Mouse (Mus musculus): ENCODE data around the gene Gzmm. TPM values are rescaled to one million over a fixed set of nuclear protein-coding genes. Genes with fewer than 3 reads are reported as not detected.

Gene Gzmm
- total RNA-seq, 2 experiments from 2014 or later, result not detected

- no peak for ATAC-seq (replicated peaks; ENCODE audit: low FRiP score, poor library complexity, severe bottlenecking)
These were observed 13.3 kb upstream of the Gzmm start for GRCm38 (mm10) chr10:79675346-79676035.

GRCm38 (mm10) chr10:79680606-79681495, 8.0 kb upstream of the Gzmm start:
- peak; percentile 11 for ATAC-seq (replicated peaks; ENCODE audit: low FRiP score, poor library complexity, severe bottlenecking)

- ATAC-seq (replicated peaks; ENCODE audit: low FRiP score, poor library complexity, severe bottlenecking), result peak; percentile 85
These were observed 7.1 kb upstream of the Gzmm start, which contains the start of gene Cdc34 for GRCm38 (mm10) chr10:79681591-79682245. Gene Cdc34 (plus strand): TSS chr10:79682195.

GRCm38 (mm10) chr10:79682551-79682915, 6.3 kb upstream of the Gzmm start:
- no peak for ATAC-seq (replicated peaks; ENCODE audit: low FRiP score, poor library complexity, severe bottlenecking)

GRCm38 (mm10) chr10:79682916-79683582, 5.8 kb upstream of the Gzmm start:
- peak; percentile 38; the same call in 1 of the 2 replicates for ATAC-seq (replicated peaks; ENCODE audit: low FRiP score, poor library complexity, severe bottlenecking)

- ATAC-seq (replicated peaks; ENCODE audit: low FRiP score, poor library complexity, severe bottlenecking), result no peak
These were observed 4.8 kb upstream of the Gzmm start for GRCm38 (mm10) chr10:79683726-79684640.

GRCm38 (mm10) chr10:79684770-79685600, 3.8 kb upstream of the Gzmm start:
- no peak for ATAC-seq (replicated peaks; ENCODE audit: low FRiP score, poor library complexity, severe bottlenecking)

GRCm38 (mm10) chr10:79686219-79686618, 2.6 kb upstream of the Gzmm start:
- ATAC-seq (replicated peaks; ENCODE audit: low FRiP score, poor library complexity, severe bottlenecking), result no peak

- no peak for ATAC-seq (replicated peaks; ENCODE audit: low FRiP score, poor library complexity, severe bottlenecking)
These were observed 2.1 kb upstream of the Gzmm start for GRCm38 (mm10) chr10:79686691-79687090.

GRCm38 (mm10) chr10:79687513-79687912, 1.3 kb upstream of the Gzmm start:
- ATAC-seq (replicated peaks; ENCODE audit: low FRiP score, poor library complexity, severe bottlenecking), result no peak

GRCm38 (mm10) chr10:79689178-79689577, 358 bp downstream of the Gzmm start:
- no peak for ATAC-seq (replicated peaks; ENCODE audit: low FRiP score, poor library complexity, severe bottlenecking)

- no peak for ATAC-seq (replicated peaks; ENCODE audit: low FRiP score, poor library complexity, severe bottlenecking)
These were observed 3.2 kb downstream of the Gzmm start for GRCm38 (mm10) chr10:79691986-79692548.

- ATAC-seq (replicated peaks; ENCODE audit: low FRiP score, poor library complexity, severe bottlenecking), result no peak
These were observed 5.0 kb downstream of the Gzmm start for GRCm38 (mm10) chr10:79693580-79694378.

GRCm38 (mm10) chr10:79694379-79694655, 5.5 kb downstream of the Gzmm start:
- ATAC-seq (replicated peaks; ENCODE audit: low FRiP score, poor library complexity, severe bottlenecking), result no peak

GRCm38 (mm10) chr10:79695231-79696128, 6.7 kb downstream of the Gzmm start:
- peak; percentile 88 for ATAC-seq (replicated peaks; ENCODE audit: low FRiP score, poor library complexity, severe bottlenecking)

- ATAC-seq (replicated peaks; ENCODE audit: low FRiP score, poor library complexity, severe bottlenecking), result no peak
These were observed 7.4 kb downstream of the Gzmm start for GRCm38 (mm10) chr10:79696129-79696651.
